Mouse (Mus musculus): ENCODE measurements around the gene Ppp1r13l. TPM values are rescaled to one million over a fixed set of nuclear protein-coding genes. Genes with fewer than 3 reads are reported as not detected.
A peak's percentile ranks its signal among the peaks of the same experiment; 100 is the strongest.

Ppp1r13l gene
- polyA plus RNA-seq, 1 experiment from 2014 or later, result 9.6 TPM

DNA sequence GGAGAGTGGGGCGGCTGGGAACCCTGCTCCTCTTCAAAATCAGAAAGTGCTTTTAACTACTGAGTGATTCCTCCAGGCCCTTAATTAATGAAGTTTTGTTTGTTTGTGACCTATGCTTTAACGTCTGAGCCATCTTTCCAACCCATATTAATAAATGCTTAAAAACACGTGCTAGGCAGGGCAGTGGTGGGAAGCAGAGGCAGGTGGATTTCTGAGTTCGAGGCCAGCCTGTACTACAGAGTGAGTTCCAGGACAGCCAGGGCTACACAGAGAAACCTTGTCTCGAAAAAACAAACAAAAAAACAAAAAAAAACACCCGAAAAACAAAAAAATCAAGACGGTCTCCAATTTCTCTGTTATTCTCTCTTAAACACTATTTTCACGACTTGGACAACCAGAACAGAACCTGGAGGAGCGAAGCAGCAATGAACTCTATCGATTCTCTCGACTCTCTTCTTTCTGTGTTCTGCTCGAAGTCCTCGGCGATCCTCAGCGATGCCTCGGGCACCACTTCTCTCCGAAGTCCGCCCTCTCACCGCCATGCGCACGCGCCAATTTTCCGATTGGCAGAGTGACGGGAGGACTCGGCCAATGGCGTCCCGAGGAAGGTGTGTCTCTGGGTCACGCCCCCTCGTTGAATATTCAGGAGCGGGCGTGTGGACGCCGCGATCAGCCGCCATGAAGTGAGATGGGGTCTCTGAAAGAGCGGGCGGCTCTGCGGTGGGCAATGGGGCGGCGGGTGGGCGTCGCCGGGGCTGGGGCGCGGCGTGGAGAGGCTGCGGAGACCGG, 22.0 kb downstream of the Ppp1r13l start, which contains the start of gene Ercc2:
TSS of gene Ercc2 (plus strand) at position 634 of the 789 bp plus-strand sequence.
- Histone ChIP-seq H3K27ac (ENCODE audit: low read length) (no peak within 1 kb of the TSS), H3K9ac (replicated peaks; ENCODE audit: low read depth, low read length) (peak within 1 kb of the TSS; percentile 71), H3K4me3 (ENCODE audit: low read depth, low read length) (peak within 1 kb of the TSS; percentile 96), H3K4me1 (ENCODE audit: control insufficient read depth, insufficient read depth, low read length) (peaks cover 8% of the 10 kb centered on the region), H3K36me3 (ENCODE audit: control insufficient read depth, insufficient read depth, low read length) (peaks cover 20% of the 10 kb centered on the region), H3K9me3 (ENCODE audit: control insufficient read depth, low read depth, low read length) (no peaks in the 10 kb centered on the region), H3K27me3 (ENCODE audit: control insufficient read depth, insufficient read depth, low read length) (no peaks in the 10 kb centered on the region), H3K4me2 (replicated peaks; ENCODE audit: low read depth, low read length) (peak within 1 kb of the TSS; percentile 86)
- 5% methylated on average over 48 of the region's 48 CpGs for WGBS
- ATAC-seq (ENCODE audit: insufficient number of reproducible peaks, insufficient read depth, low FRiP score, low read depth), result peak; percentile 97

GRCm38 (mm10) chr7:19382166-19382541, 22.6 kb downstream of the Ppp1r13l start:
- Histone ChIP-seq H3K27me3 (ENCODE audit: control insufficient read depth, insufficient read depth, low read length) (no peaks in the 10 kb centered on the region), H3K4me1 (ENCODE audit: control insufficient read depth, insufficient read depth, low read length) (peaks cover 8% of the 10 kb centered on the region), H3K27ac (ENCODE audit: low read length) (no peak overlapping the region), H3K9ac (replicated peaks; ENCODE audit: low read depth, low read length) (peak overlapping the region; percentile 71), H3K4me3 (ENCODE audit: low read depth, low read length) (peak overlapping the region; percentile 96), H3K9me3 (ENCODE audit: control insufficient read depth, low read depth, low read length) (no peaks in the 10 kb centered on the region), H3K4me2 (replicated peaks; ENCODE audit: low read depth, low read length) (peak overlapping the region; percentile 86), H3K36me3 (ENCODE audit: control insufficient read depth, insufficient read depth, low read length) (peaks cover 26% of the 10 kb centered on the region)
- under 1% methylated on average over 37 of the region's 37 CpGs for WGBS
- ATAC-seq (ENCODE audit: insufficient number of reproducible peaks, insufficient read depth, low FRiP score, low read depth), result peak; percentile 64; the same call in 1 of the 2 replicates

DNA sequence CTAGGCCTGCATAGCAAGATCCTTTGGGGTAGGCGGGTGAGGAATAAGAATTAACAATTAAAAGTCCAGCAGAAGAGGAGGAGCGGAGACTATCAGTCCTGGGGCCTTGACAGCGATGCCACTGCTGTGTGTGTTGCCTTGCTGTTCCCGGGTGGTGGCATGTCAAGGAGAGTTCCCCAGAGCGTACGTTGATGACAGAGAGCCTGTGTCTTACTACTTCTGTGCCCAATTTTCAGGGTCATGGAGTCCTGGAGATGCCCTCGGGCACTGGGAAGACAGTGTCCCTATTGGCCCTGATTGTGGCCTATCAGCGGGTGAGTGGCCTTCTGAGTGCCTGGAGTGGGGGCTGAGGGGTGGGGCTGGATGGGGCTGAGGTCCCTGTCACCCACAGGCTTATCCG, 24.2 kb downstream of the Ppp1r13l start:
- H3K4me3 ChIP-seq (ENCODE audit: low read depth, low read length), result no peak overlapping the region
- H3K4me1 ChIP-seq (ENCODE audit: control insufficient read depth, insufficient read depth, low read length), result peaks cover 8% of the 10 kb centered on the region
- H3K9ac ChIP-seq (replicated peaks; ENCODE audit: low read depth, low read length), result no peak overlapping the region
- H3K27me3 ChIP-seq (ENCODE audit: control insufficient read depth, insufficient read depth, low read length), result no peaks in the 10 kb centered on the region
- no peak for ATAC-seq (ENCODE audit: insufficient number of reproducible peaks, insufficient read depth, low FRiP score, low read depth)
- H3K9me3 ChIP-seq (ENCODE audit: control insufficient read depth, low read depth, low read length), result no peaks in the 10 kb centered on the region
- 87% methylated on average over 9 of the region's 9 CpGs for WGBS
- H3K36me3 ChIP-seq (ENCODE audit: control insufficient read depth, insufficient read depth, low read length), result peaks cover 38% of the 10 kb centered on the region
- H3K4me2 ChIP-seq (replicated peaks; ENCODE audit: low read depth, low read length), result no peak overlapping the region
- no peak overlapping the region for H3K27ac ChIP-seq (ENCODE audit: low read length)

DNA sequence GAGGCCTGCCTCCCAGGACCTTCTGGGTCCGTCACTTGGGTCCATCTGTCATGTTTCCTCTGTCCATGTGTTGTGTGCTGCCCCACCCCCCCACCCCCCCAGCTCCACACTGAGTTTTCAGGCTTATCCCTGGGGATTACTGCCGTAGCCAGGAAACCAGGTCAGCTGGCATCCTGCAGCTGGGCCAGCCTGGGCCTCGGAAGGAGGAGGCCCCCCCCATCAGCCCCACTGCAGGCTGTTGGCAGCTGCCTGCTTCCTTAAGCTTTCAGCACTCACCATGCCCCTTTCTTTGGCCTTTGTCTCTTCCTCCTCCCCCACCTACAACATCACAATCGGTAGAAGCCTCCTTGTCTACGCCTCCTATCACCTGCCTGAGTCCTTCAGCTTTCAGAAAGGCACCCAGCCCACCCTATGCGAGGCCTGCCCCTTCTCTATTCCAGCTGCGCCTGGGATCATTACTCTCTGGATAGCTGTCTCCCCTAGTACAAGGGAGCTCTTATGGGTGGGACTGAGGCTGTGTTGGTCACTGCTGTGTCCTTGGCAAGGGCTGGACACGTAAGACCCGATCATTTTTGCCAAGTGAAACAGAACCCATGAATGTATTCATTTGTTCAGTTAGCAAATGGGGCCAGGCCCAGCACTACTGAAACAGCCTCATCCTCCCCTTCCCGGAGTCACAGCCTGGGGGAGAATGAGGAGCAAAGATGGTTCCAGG, 29.3 kb downstream of the Ppp1r13l start:
- H3K27me3 ChIP-seq (ENCODE audit: control insufficient read depth, insufficient read depth, low read length), result no peaks in the 10 kb centered on the region
- no peak for ATAC-seq (ENCODE audit: insufficient number of reproducible peaks, insufficient read depth, low FRiP score, low read depth)
- no peaks in the 10 kb centered on the region for H3K4me1 ChIP-seq (ENCODE audit: control insufficient read depth, insufficient read depth, low read length)
- 81% methylated on average over 10 of the region's 10 CpGs for WGBS
- H3K9ac ChIP-seq (replicated peaks; ENCODE audit: low read depth, low read length), result no peak overlapping the region
- no peak overlapping the region for H3K4me2 ChIP-seq (replicated peaks; ENCODE audit: low read depth, low read length)
- peaks cover 81% of the 10 kb centered on the region for H3K36me3 ChIP-seq (ENCODE audit: control insufficient read depth, insufficient read depth, low read length)
- H3K9me3 ChIP-seq (ENCODE audit: control insufficient read depth, low read depth, low read length), result no peaks in the 10 kb centered on the region
- no peak overlapping the region for H3K27ac ChIP-seq (ENCODE audit: low read length)
- no peak overlapping the region for H3K4me3 ChIP-seq (ENCODE audit: low read depth, low read length)

DNA sequence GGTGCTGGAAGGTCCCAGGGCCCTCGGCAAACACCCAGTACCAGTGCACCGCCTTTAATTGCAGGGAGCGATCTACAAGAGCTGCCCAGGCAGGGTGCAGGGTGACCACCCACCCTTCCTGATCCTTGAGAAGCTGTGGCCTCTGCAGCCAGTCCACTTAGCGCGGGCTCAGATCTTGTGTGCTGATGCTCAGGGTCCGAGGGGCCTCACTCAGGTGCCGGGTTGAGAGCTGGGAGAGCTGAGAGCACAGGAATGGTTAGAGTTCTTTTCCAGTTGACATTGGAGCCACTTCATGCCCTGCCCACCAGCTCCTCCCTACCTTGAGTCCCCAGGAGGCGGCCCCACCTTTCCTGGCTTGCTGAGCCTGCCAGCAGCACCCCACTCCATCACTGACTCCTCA, 34.9 kb downstream of the Ppp1r13l start:
- 82% methylated on average over 8 of the region's 8 CpGs for WGBS
- ATAC-seq (ENCODE audit: insufficient number of reproducible peaks, insufficient read depth, low FRiP score, low read depth), result no peak

GRCm38 (mm10) chr7:19399496-19400280, 40.1 kb downstream of the Ppp1r13l start:
- Histone ChIP-seq H3K4me3 (ENCODE audit: low read depth, low read length) (peak overlapping the region; percentile 26), H3K9me3 (ENCODE audit: control insufficient read depth, low read depth, low read length) (no peaks in the 10 kb centered on the region), H3K36me3 (ENCODE audit: control insufficient read depth, insufficient read depth, low read length) (peaks cover 7% of the 10 kb centered on the region; the same call in 1 of the 2 replicates), H3K9ac (replicated peaks; ENCODE audit: low read depth, low read length) (peak overlapping the region; percentile 6; the same call in 1 of the 2 replicates), H3K4me2 (replicated peaks; ENCODE audit: low read depth, low read length) (peak overlapping the region; percentile 55), H3K4me1 (ENCODE audit: control insufficient read depth, insufficient read depth, low read length) (0 out of 2 replicates have a peak, but pooled peaks cover 6% of the 10 kb centered on the region), H3K27me3 (ENCODE audit: control insufficient read depth, insufficient read depth, low read length) (0 out of 2 replicates have a peak, but pooled peaks cover 4% of the 10 kb centered on the region), H3K27ac (ENCODE audit: low read length) (0 out of 2 replicates have a peak overlapping the region, but pooled peaks have one; percentile 15)
- ATAC-seq (ENCODE audit: insufficient number of reproducible peaks, insufficient read depth, low FRiP score, low read depth), result peak; percentile 57
- whole genome bisulfite sequencing, result 2% methylated on average over 26 of the region's 27 CpGs

More for the DNA sequence above, 34.9 kb downstream of the Ppp1r13l start:
- no peak overlapping the region for H3K4me3 ChIP-seq (ENCODE audit: low read depth, low read length)
- peaks cover 52% of the 10 kb centered on the region for H3K36me3 ChIP-seq (ENCODE audit: control insufficient read depth, insufficient read depth, low read length)
- H3K27ac ChIP-seq (ENCODE audit: low read length), result no peak overlapping the region
- no peak overlapping the region for H3K4me2 ChIP-seq (replicated peaks; ENCODE audit: low read depth, low read length)
- no peaks in the 10 kb centered on the region for H3K9me3 ChIP-seq (ENCODE audit: control insufficient read depth, low read depth, low read length)
- no peaks in the 10 kb centered on the region for H3K27me3 ChIP-seq (ENCODE audit: control insufficient read depth, insufficient read depth, low read length)
- no peak overlapping the region for H3K9ac ChIP-seq (replicated peaks; ENCODE audit: low read depth, low read length)
- 0 out of 2 replicates have a peak, but pooled peaks cover 2% of the 10 kb centered on the region for H3K4me1 ChIP-seq (ENCODE audit: control insufficient read depth, insufficient read depth, low read length)

GRCm38 (mm10) chr7:19400946-19401345, 41.4 kb downstream of the Ppp1r13l start:
- 0 out of 2 replicates have a peak, but pooled peaks cover 4% of the 10 kb centered on the region for H3K27me3 ChIP-seq (ENCODE audit: control insufficient read depth, insufficient read depth, low read length)

More at GRCm38 (mm10) chr7:19400946-19401345, 41.4 kb downstream of the Ppp1r13l start:
- WGBS, result 92% methylated on average over 4 of the region's 4 CpGs
- Histone ChIP-seq H3K4me2 (replicated peaks; ENCODE audit: low read depth, low read length) (no peak overlapping the region), H3K9ac (replicated peaks; ENCODE audit: low read depth, low read length) (no peak overlapping the region), H3K4me3 (ENCODE audit: low read depth, low read length) (no peak overlapping the region), H3K36me3 (ENCODE audit: control insufficient read depth, insufficient read depth, low read length) (no peaks in the 10 kb centered on the region), H3K4me1 (ENCODE audit: control insufficient read depth, insufficient read depth, low read length) (0 out of 2 replicates have a peak, but pooled peaks cover 6% of the 10 kb centered on the region), H3K27ac (ENCODE audit: low read length) (no peak overlapping the region), H3K9me3 (ENCODE audit: control insufficient read depth, low read depth, low read length) (no peaks in the 10 kb centered on the region)
- no peak for ATAC-seq (ENCODE audit: insufficient number of reproducible peaks, insufficient read depth, low FRiP score, low read depth)

All from stomach, embryonic 14.5 days (tissue).